Mouse (Mus musculus): ENCODE measurements around the gene Gm49405. TPM values are rescaled to one million over a fixed set of nuclear protein-coding genes. Genes with fewer than 3 reads are reported as not detected.
A peak's percentile ranks its signal among the peaks of the same experiment; 100 is the strongest.

Gene Gm49405
- polyA plus RNA-seq, 1 experiment from 2014 or later = 1.1 TPM

- 53% methylated on average over 10 of the region's 10 CpGs for WGBS
- Histone ChIP-seq H3K4me2 (replicated peaks; ENCODE audit: low read depth) (no peak overlapping the region), H3K27me3 (ENCODE audit: control insufficient read depth, insufficient read depth, low read length) (no peaks in the 10 kb centered on the region), H3K9ac (ENCODE audit: low read length) (no peak overlapping the region), H3K36me3 (ENCODE audit: control insufficient read depth, insufficient read depth, low read length) (no peaks in the 10 kb centered on the region), H3K4me3 (ENCODE audit: low read depth, low read length) (no peak overlapping the region), H3K4me1 (replicated peaks; ENCODE audit: control insufficient read depth, insufficient read depth) (no peaks in the 10 kb centered on the region), H3K27ac (replicated peaks) (no peak overlapping the region), H3K9me3 (ENCODE audit: control insufficient read depth, low read length) (no peaks in the 10 kb centered on the region)
- ATAC-seq (ENCODE audit: low FRiP score, low TSS enrichment) (no peak), DNase-seq (ENCODE audit: low spot score) (peak; percentile 66)
- TF ChIP-seq EP300 (optimal IDR thresholded peaks at IDR 0.05) = no peak
- peak; percentile 89 for TF ChIP-seq CTCF (IDR thresholded peaks at IDR 0.05; ENCODE audit: low read depth)
These were observed 51.5 kb downstream of the Gm49405 start for GRCm38 (mm10) chr19:4051741-4052515.

DNA sequence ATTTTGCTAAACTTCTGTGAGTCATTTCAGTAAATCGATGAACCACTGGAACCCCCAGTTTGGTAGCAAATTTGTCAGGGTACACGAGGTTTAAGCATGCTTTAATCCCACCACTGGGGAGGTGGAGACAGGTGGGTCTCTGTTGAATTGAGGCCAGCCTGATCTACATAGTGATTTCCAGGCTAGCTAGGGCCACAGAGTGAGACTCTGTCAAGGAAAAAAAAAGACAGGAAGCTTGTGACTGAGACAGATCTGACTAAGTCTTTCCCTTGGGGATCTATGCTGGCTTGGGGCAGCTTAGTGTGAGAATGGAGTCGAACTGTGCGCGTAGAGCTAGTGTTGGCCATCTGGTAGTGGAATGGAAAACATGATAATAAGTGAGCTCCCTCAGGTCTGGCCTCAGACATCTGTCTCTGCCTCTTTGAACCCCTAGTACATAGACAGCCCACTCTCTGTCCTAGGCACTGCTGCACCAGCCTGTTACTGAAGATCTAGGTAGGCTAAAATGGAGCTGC, 52.1 kb downstream of the Gm49405 start:
- no peak for ATAC-seq (ENCODE audit: low FRiP score, low TSS enrichment)
- 73% methylated on average over 5 of the region's 5 CpGs for WGBS
- H3K27me3 ChIP-seq (ENCODE audit: control insufficient read depth, insufficient read depth, low read length) = no peaks in the 10 kb centered on the region
- no peaks in the 10 kb centered on the region for H3K9me3 ChIP-seq (ENCODE audit: control insufficient read depth, low read length)
- no peak overlapping the region for H3K4me3 ChIP-seq (ENCODE audit: low read depth, low read length)
- no peak for DNase-seq (ENCODE audit: low spot score)
- no peak overlapping the region for H3K27ac ChIP-seq (replicated peaks)
- H3K4me1 ChIP-seq (replicated peaks; ENCODE audit: control insufficient read depth, insufficient read depth) = no peaks in the 10 kb centered on the region
- no peak overlapping the region for H3K9ac ChIP-seq (ENCODE audit: low read length)
- TF ChIP-seq EP300 (optimal IDR thresholded peaks at IDR 0.05) = no peak
- TF ChIP-seq CTCF (IDR thresholded peaks at IDR 0.05; ENCODE audit: low read depth) = no peak
- no peak overlapping the region for H3K4me2 ChIP-seq (replicated peaks; ENCODE audit: low read depth)
- H3K36me3 ChIP-seq (ENCODE audit: control insufficient read depth, insufficient read depth, low read length) = no peaks in the 10 kb centered on the region

GRCm38 (mm10) chr19:4054613-4055012, 54.2 kb downstream of the Gm49405 start:
- Histone ChIP-seq H3K4me3 (ENCODE audit: low read depth, low read length) (no peak overlapping the region), H3K27me3 (ENCODE audit: control insufficient read depth, insufficient read depth, low read length) (no peaks in the 10 kb centered on the region), H3K9ac (ENCODE audit: low read length) (no peak overlapping the region), H3K27ac (replicated peaks) (no peak overlapping the region), H3K9me3 (ENCODE audit: control insufficient read depth, low read length) (no peaks in the 10 kb centered on the region), H3K36me3 (ENCODE audit: control insufficient read depth, insufficient read depth, low read length) (no peaks in the 10 kb centered on the region), H3K4me1 (replicated peaks; ENCODE audit: control insufficient read depth, insufficient read depth) (no peaks in the 10 kb centered on the region), H3K4me2 (replicated peaks; ENCODE audit: low read depth) (no peak overlapping the region)
- TF ChIP-seq EP300 (optimal IDR thresholded peaks at IDR 0.05) = no peak
- no peak for TF ChIP-seq CTCF (IDR thresholded peaks at IDR 0.05; ENCODE audit: low read depth)
- no peak for DNase-seq (ENCODE audit: low spot score)
- no peak for ATAC-seq (ENCODE audit: low FRiP score, low TSS enrichment)
- WGBS = 81% methylated on average over 5 of the region's 5 CpGs

Other genes with a start within 250 kb of the Gm49405 start
- gene Kmt5b, start 233.2 kb upstream of the Gm49405 start, polyA plus RNA-seq (2015; fragmentation: Nextera tagmentation; extraction: Ambion mirVana) = 11.6 and 12.4 TPM in 2 replicates
- gene Chka, start 148.9 kb upstream of the Gm49405 start, polyA plus RNA-seq (2015; fragmentation: Nextera tagmentation; extraction: Ambion mirVana) = 21.2 and 24.2 TPM in 2 replicates
- 17.4 and 21.8 TPM in 2 replicates for gene Tcirg1, start 93.5 kb upstream of the Gm49405 start, polyA plus RNA-seq (2015; fragmentation: Nextera tagmentation; extraction: Ambion mirVana)
- 277 and 284 TPM in 2 replicates for gene Ndufs8, start 87.9 kb upstream of the Gm49405 start, polyA plus RNA-seq (2015; fragmentation: Nextera tagmentation; extraction: Ambion mirVana)
- 1.8 and 2.2 TPM in 2 replicates for gene Aldh3b1, start 70.8 kb upstream of the Gm49405 start, polyA plus RNA-seq (2015; fragmentation: Nextera tagmentation; extraction: Ambion mirVana)
- gene Unc93b1, start 65.4 kb upstream of the Gm49405 start, polyA plus RNA-seq (2015; fragmentation: Nextera tagmentation; extraction: Ambion mirVana) = 17.4 and 19.7 TPM in 2 replicates
- 1.1 TPM in 2 replicates for gene Aldh3b3, start 42.0 kb upstream of the Gm49405 start, polyA plus RNA-seq (2015; fragmentation: Nextera tagmentation; extraction: Ambion mirVana)
- gene Aldh3b2, start 28.3 kb upstream of the Gm49405 start, polyA plus RNA-seq (2015; fragmentation: Nextera tagmentation; extraction: Ambion mirVana) = 75.8 and 84.1 TPM in 2 replicates
- gene Acy3, start 14.1 kb upstream of the Gm49405 start, polyA plus RNA-seq (2015; fragmentation: Nextera tagmentation; extraction: Ambion mirVana) = 9.9 TPM in 2 replicates
- gene Tbx10, start 7.9 kb upstream of the Gm49405 start, polyA plus RNA-seq (2015; fragmentation: Nextera tagmentation; extraction: Ambion mirVana) = 0.05 TPM in 1 of 2 replicates, not detected in the other
- gene Nudt8, start within 50 bp of the Gm49405 start, polyA plus RNA-seq (2015; fragmentation: Nextera tagmentation; extraction: Ambion mirVana) = 39.3 and 40.7 TPM in 2 replicates
- 1.2 and 1.7 TPM in 2 replicates for gene Doc2g, start 2.7 kb downstream of the Gm49405 start, polyA plus RNA-seq (2015; fragmentation: Nextera tagmentation; extraction: Ambion mirVana)
- 213 and 216 TPM in 2 replicates for gene Ndufv1, start 12.2 kb downstream of the Gm49405 start, polyA plus RNA-seq (2015; fragmentation: Nextera tagmentation; extraction: Ambion mirVana)
- 1,012 and 1,081 TPM in 2 replicates for gene Gstp1, start 37.4 kb downstream of the Gm49405 start, polyA plus RNA-seq (2015; fragmentation: Nextera tagmentation; extraction: Ambion mirVana)
- gene Gstp2, start 45.4 kb downstream of the Gm49405 start, polyA plus RNA-seq (2015; fragmentation: Nextera tagmentation; extraction: Ambion mirVana) = 85.2 and 93.1 TPM in 2 replicates
- gene Gstp3, start 58.9 kb downstream of the Gm49405 start, polyA plus RNA-seq (2015; fragmentation: Nextera tagmentation; extraction: Ambion mirVana) = 7.1 and 9.7 TPM in 2 replicates
- gene Cabp2, start 81.0 kb downstream of the Gm49405 start, polyA plus RNA-seq (2015; fragmentation: Nextera tagmentation; extraction: Ambion mirVana) = not detected in 2 replicates
- 129 and 134 TPM in 2 replicates for gene Cdk2ap2, start 96.6 kb downstream of the Gm49405 start, polyA plus RNA-seq (2015; fragmentation: Nextera tagmentation; extraction: Ambion mirVana)
- gene Pitpnm1, start 99.4 kb downstream of the Gm49405 start, polyA plus RNA-seq (2015; fragmentation: Nextera tagmentation; extraction: Ambion mirVana) = 8.3 and 11.2 TPM in 2 replicates
- gene Aip, start 125.2 kb downstream of the Gm49405 start, polyA plus RNA-seq (2015; fragmentation: Nextera tagmentation; extraction: Ambion mirVana) = 47.0 and 48.0 TPM in 2 replicates
- 0.02 TPM in 1 of 2 replicates, not detected in the other for gene Gpr152, start 139.2 kb downstream of the Gm49405 start, polyA plus RNA-seq (2015; fragmentation: Nextera tagmentation; extraction: Ambion mirVana)
- 0.05 TPM in 1 of 2 replicates, not detected in the other for gene Cabp4, start 143.4 kb downstream of the Gm49405 start, polyA plus RNA-seq (2015; fragmentation: Nextera tagmentation; extraction: Ambion mirVana)
- gene Coro1b, start 148.0 kb downstream of the Gm49405 start, polyA plus RNA-seq (2015; fragmentation: Nextera tagmentation; extraction: Ambion mirVana) = 127 and 133 TPM in 2 replicates
- gene Ptprcap, start 153.0 kb downstream of the Gm49405 start, polyA plus RNA-seq (2015; fragmentation: Nextera tagmentation; extraction: Ambion mirVana) = 1.1 and 1.3 TPM in 2 replicates
- gene Rps6kb2, start 162.7 kb downstream of the Gm49405 start, polyA plus RNA-seq (2015; fragmentation: Nextera tagmentation; extraction: Ambion mirVana) = 41.1 and 49.3 TPM in 2 replicates
- 1.5 TPM in 2 replicates for gene Carns1, start 174.9 kb downstream of the Gm49405 start, polyA plus RNA-seq (2015; fragmentation: Nextera tagmentation; extraction: Ambion mirVana)
- 2.3 and 2.9 TPM in 2 replicates for gene Tbc1d10c, start 190.7 kb downstream of the Gm49405 start, polyA plus RNA-seq (2015; fragmentation: Nextera tagmentation; extraction: Ambion mirVana)
- gene Ppp1ca, start 191.4 kb downstream of the Gm49405 start, polyA plus RNA-seq (2015; fragmentation: Nextera tagmentation; extraction: Ambion mirVana) = 497 and 506 TPM in 2 replicates
- 11.0 and 11.3 TPM in 2 replicates for gene Rad9a, start 201.0 kb downstream of the Gm49405 start, polyA plus RNA-seq (2015; fragmentation: Nextera tagmentation; extraction: Ambion mirVana)
- gene Clcf1, start 213.6 kb downstream of the Gm49405 start, polyA plus RNA-seq (2015; fragmentation: Nextera tagmentation; extraction: Ambion mirVana) = 3.2 and 3.6 TPM in 2 replicates
- not detected in 2 replicates for gene AC109138.7, start 213.7 kb downstream of the Gm49405 start, polyA plus RNA-seq (2015; fragmentation: Nextera tagmentation; extraction: Ambion mirVana)
- 42.8 and 45.0 TPM in 2 replicates for gene Pold4, start 231.3 kb downstream of the Gm49405 start, polyA plus RNA-seq (2015; fragmentation: Nextera tagmentation; extraction: Ambion mirVana)